Mouse (Mus musculus) CD8-positive naive resting alpha-beta T cell, adult 2 months (primary cell): ENCODE measurements around the gene Pon1.

Experiments
- DNase-seq, 2 experiments: peaks; one replicate each; pipeline ENCODE4 v3.0.0; 2022; ENCODE audit warnings: low read depth in 2 of 2, low spot score in 2 of 2

Gene Pon1

DNA sequence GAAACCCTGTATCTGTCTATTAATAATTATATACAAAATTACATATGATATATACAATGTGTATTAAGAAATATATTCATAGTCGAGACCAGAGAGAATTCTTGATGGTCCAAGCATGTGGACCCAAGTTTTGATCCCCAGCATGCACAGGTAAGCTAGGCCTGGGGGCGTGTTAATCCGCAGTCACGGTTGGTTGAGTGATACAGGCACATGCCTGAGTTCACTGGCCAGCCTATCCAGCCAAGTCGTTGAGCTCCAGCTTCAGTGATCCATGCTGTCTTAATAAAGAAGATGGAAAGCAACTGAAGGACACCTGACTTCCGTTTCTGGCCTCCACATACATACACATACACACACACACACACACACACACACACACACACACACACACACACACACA lies 57.7 kb downstream of the Pon1 start:
- no peak for DNase-seq

DNA sequence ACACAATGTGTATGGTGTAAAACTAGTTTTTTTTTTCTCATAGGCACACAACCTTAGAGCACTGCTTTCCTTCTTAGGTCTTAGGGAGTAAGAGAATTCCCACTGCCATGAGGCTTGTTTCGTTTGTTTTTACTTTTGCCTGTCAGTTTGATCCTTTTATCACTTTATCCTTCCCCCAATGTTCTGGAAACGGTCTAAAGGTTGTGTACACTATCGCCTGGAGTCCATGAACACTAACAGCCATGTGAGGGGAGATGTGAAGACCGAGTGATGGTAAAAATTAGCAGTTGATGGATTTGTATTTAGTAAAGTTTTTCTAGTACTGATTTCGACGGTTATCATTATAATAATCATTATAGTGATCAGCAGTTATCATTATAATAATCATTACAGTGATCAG lies 58.8 kb downstream of the Pon1 start:
- DNase-seq = no peak

DNA sequence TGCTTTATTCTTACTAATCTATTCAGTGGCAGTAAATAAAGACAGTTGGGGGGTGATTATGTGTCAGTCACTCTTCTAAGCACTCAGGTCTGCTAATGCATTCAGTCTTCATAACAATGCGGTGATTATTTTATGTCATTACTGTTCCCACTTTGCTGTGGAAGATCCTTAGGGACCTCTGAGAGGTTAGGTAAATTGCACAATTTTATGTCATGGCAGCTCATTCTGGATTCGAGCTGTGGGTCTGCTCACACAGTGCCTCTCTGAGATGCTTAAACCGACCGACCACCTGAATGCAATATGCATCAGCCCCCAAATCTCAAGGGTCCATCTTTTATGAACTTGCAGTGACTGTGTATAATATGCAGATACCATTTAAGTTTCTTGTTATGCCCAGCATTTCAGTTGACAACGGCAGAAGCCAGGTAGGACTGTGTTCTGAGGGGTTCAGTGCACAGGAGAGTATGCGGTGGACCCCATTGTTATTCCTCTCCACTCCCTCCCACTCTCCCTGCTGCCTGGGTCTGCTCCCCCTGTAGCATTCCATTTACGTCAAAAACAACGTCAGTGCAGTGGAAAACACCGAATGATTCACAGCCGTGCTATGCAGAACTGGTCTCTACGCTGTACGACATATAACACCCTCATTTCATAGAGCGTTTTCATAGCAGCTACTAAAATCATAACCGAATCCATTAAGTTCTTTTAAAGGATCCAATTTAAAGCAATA lies 64.2 kb downstream of the Pon1 start:
- DNase-seq = no peak

DNA sequence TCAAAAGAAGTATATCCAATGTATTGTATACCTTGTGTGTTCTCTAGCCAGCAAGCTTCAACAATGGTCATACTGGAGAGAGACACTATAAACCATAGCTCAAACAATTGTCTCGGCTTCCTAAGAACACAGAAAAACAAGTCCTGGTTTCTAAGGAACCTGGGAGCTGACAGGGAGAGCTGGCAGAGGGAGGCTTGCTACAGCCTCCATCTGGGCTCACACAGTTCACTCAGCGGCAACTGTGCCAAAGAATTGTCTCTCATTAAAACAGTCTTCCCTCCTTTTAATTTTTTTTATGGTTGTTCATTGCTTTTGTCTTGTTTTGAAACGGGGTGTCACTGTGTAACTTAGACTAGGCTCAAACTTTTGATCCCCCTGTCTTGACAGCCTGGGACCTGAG lies 73.5 kb downstream of the Pon1 start:
- DNase-seq = no peak

DNA sequence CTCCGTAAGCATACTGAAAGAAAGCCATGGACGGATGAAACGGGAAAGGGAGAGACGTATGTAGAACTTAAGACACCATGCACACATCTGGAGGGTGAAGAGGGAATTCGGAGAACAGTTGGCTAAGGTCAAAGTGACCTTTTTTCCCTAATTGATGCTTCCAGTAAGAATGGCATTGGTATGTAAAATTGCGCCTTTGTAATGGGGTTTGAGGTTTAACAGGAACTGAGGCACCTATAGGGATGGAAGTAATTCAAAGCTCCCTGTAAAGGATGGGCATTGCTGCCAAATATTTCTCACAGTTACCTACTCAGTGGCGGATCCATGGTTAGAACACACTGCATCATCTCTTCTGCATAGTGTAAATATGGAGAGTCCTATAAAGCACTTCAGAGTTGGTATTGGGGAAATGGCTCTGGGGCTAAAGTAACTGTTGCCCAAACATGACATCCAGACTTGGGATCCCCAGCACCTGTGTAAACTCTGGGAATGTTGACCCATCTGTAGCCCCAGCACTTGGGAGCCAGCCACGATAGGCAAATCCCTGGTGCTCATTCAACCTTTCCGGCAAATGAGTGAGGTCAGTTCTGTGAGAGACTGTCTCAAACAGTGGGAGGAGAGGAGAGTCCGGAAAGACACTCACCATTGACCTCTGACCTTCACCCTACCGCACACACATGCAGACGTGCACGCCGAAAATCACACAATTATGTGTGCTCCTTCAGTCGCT lies 74.4 kb downstream of the Pon1 start:
- DNase-seq = no peak
